Mouse (Mus musculus) lung, postnatal 0 days (tissue): Measurements from ENCODE around the gene Map4k5. TPM values are rescaled to one million over a fixed set of nuclear protein-coding genes. Genes with fewer than 3 reads are reported as not detected.
A peak's percentile ranks its signal among the peaks of the same experiment; 100 is the strongest.

ENCODE experiments used
- ATAC-seq: fragments of 200-750 bp; cut with Nextera tagmentation; 2 replicates; pipeline ENCODE4 v1.8.0; 2017; ENCODE audit warnings: moderate library complexity
- DNase-seq: peaks from one replicate; pipeline ENCODE4 v3.0.0-alpha.2; 2016; ENCODE audit warnings: low spot score
- H3K27ac ChIP-seq: fragments of 300-500 bp; sonication (generic); 2 replicates; pipeline ENCODE4 v1.5.1; 2014; ENCODE audit warnings: antibody characterized with exemption, mild to moderate bottlenecking, low read length, mixed read lengths
- H3K27me3 ChIP-seq: fragments of 300-500 bp; sonication (generic); replicated peaks from 2 replicates; pipeline ENCODE4 v1.6.1; 2014; ENCODE audit warnings: low read length, mixed read lengths; ENCODE audit not compliant: insufficient read depth
- H3K36me3 ChIP-seq: fragments of 300-500 bp; sonication (generic); 2 replicates; pipeline ENCODE4 v1.6.1; 2014; ENCODE audit warnings: low read length, mixed read lengths; ENCODE audit not compliant: insufficient read depth
- H3K4me1 ChIP-seq: fragments of 300-500 bp; sonication (generic); 2 replicates; pipeline ENCODE4 v1.6.1; 2014; ENCODE audit warnings: antibody characterized with exemption, low read depth, low read length, mixed read lengths; ENCODE audit not compliant: insufficient read depth
- H3K4me2 ChIP-seq: fragments of 300-500 bp; sonication (generic); replicated peaks from 2 replicates; pipeline ENCODE4 v1.6.1; 2014; ENCODE audit warnings: low read depth, mild to moderate bottlenecking, low read length, moderate library complexity, mixed read lengths
- H3K4me3 ChIP-seq: fragments of 300-500 bp; sonication (generic); 2 replicates; pipeline ENCODE4 v1.5.1; 2014; ENCODE audit warnings: low read depth, low read length
- H3K9ac ChIP-seq: fragments of 300-500 bp; sonication (generic); replicated peaks from 2 replicates; pipeline ENCODE4 v1.6.1; 2014; ENCODE audit warnings: low read depth, mild to moderate bottlenecking
- H3K9me3 ChIP-seq: fragments of 300-500 bp; sonication (generic); 2 replicates; pipeline ENCODE4 v1.6.1; 2016; ENCODE audit warnings: low read length, mixed read lengths
- CTCF ChIP-seq: IDR thresholded peaks from 2 replicates; pipeline ENCODE4 v1.5.1; 2016; ENCODE audit warnings: antibody characterized with exemption, mild to moderate bottlenecking
- EP300 ChIP-seq: IDR thresholded peaks from 2 replicates; pipeline ENCODE4 v1.6.1; 2016; ENCODE audit warnings: antibody characterized with exemption, mild to moderate bottlenecking, control low read depth
- WGBS: fragments of 180-500 bp; shearing (Covaris S2); extraction: QIAGEN DNeasy Blood & Tissue Kit; methylation state at CpG from one replicate; pipeline ENCODE4 v1.1.7; 2014; 5-methylcytosine and 5-hydroxymethylcytosine counted together
- polyA plus RNA-seq: library from polyadenylated mRNA; unstranded; fragments of >200 nt; fragmentation: Nextera tagmentation; extraction: Ambion mirVana; gene quantifications from 2 replicates; pipeline ENCODE4 v1.2.1, GENCODE M21; 2015

Gene Map4k5
- polyA plus RNA-seq, 1 experiment from 2014 or later, result 20.6 TPM

GRCm38 (mm10) chr12:69838376-69838775 lies 54.6 kb downstream of the Map4k5 start:
- H3K4me3 ChIP-seq, result no peak overlapping the region
- DNase-seq (no peak), ATAC-seq (no peak)
- no peak overlapping the region for H3K27ac ChIP-seq
- whole genome bisulfite sequencing, result 74% methylated on average over 11 of the region's 11 CpGs
- H3K4me2 ChIP-seq, result no peak overlapping the region
- TF ChIP-seq CTCF (no peak), EP300 (no peak)
- H3K9ac ChIP-seq, result no peak overlapping the region
- H3K36me3 ChIP-seq, result peaks cover 33% of the 10 kb centered on the region
- no peaks in the 10 kb centered on the region for H3K4me1 ChIP-seq
- H3K27me3 ChIP-seq, result no peaks in the 10 kb centered on the region
- H3K9me3 ChIP-seq, result no peaks in the 10 kb centered on the region

GRCm38 (mm10) chr12:69833982-69834604 lies 58.9 kb downstream of the Map4k5 start:
- H3K4me2 ChIP-seq, result no peak overlapping the region
- H3K27me3 ChIP-seq, result no peaks in the 10 kb centered on the region
- TF ChIP-seq CTCF (no peak), EP300 (no peak)
- WGBS, result 88% methylated on average over 12 of the region's 12 CpGs
- H3K36me3 ChIP-seq, result peaks cover 23% of the 10 kb centered on the region; the same call in 1 of the 2 replicates
- no peak overlapping the region for H3K9ac ChIP-seq
- no peak overlapping the region for H3K4me3 ChIP-seq
- H3K4me1 ChIP-seq, result no peaks in the 10 kb centered on the region
- H3K27ac ChIP-seq, result no peak overlapping the region
- H3K9me3 ChIP-seq, result no peaks in the 10 kb centered on the region
- DNase-seq (no peak), ATAC-seq (no peak)

- H3K36me3 ChIP-seq, result peaks cover 25% of the 10 kb centered on the region
Measured at GRCm38 (mm10) chr12:69831239-69831910, 61.6 kb downstream of the Map4k5 start.

GRCm38 (mm10) chr12:69828214-69828613 lies 64.8 kb downstream of the Map4k5 start:
- 61% methylated on average over 2 of the region's 2 CpGs for WGBS
- no peak for DNase-seq
- no peak overlapping the region for H3K4me3 ChIP-seq
- H3K4me1 ChIP-seq, result no peaks in the 10 kb centered on the region
- peaks cover 32% of the 10 kb centered on the region for H3K36me3 ChIP-seq
- H3K4me2 ChIP-seq, result no peak overlapping the region
- no peaks in the 10 kb centered on the region for H3K9me3 ChIP-seq
- TF ChIP-seq EP300 (no peak), CTCF (no peak)
- no peak overlapping the region for H3K9ac ChIP-seq
- H3K27me3 ChIP-seq, result no peaks in the 10 kb centered on the region
- H3K27ac ChIP-seq, result no peak overlapping the region
- ATAC-seq, result no peak

More at GRCm38 (mm10) chr12:69831239-69831910, 61.6 kb downstream of the Map4k5 start:
- H3K9me3 ChIP-seq, result no peaks in the 10 kb centered on the region
- no peaks in the 10 kb centered on the region for H3K4me1 ChIP-seq
- no peak for TF ChIP-seq EP300
- TF ChIP-seq CTCF, result no peak
- WGBS, result 92% methylated on average over 9 of the region's 9 CpGs
- H3K9ac ChIP-seq, result no peak overlapping the region
- H3K27ac ChIP-seq, result no peak overlapping the region
- no peak overlapping the region for H3K4me3 ChIP-seq
- ATAC-seq (no peak), DNase-seq (no peak)
- H3K4me2 ChIP-seq, result no peak overlapping the region
- H3K27me3 ChIP-seq, result no peaks in the 10 kb centered on the region

- no peak overlapping the region for H3K27ac ChIP-seq
- no peak overlapping the region for H3K9ac ChIP-seq
- peaks cover 52% of the 10 kb centered on the region for H3K36me3 ChIP-seq
- no peak for TF ChIP-seq CTCF
- H3K4me1 ChIP-seq, result no peaks in the 10 kb centered on the region
- 73% methylated on average over 9 of the region's 9 CpGs for WGBS
- DNase-seq (peak; percentile 9), ATAC-seq (no peak)
- no peaks in the 10 kb centered on the region for H3K9me3 ChIP-seq
- no peak overlapping the region for H3K4me2 ChIP-seq
- H3K4me3 ChIP-seq, result no peak overlapping the region
- H3K27me3 ChIP-seq, result no peaks in the 10 kb centered on the region
Measured at GRCm38 (mm10) chr12:69824881-69825597, 68.0 kb downstream of the Map4k5 start.

- WGBS, result 11% methylated on average over 6 of the region's 6 CpGs
- peak; percentile 93 for ATAC-seq
- TF ChIP-seq CTCF (no peak), EP300 (no peak)
Measured at GRCm38 (mm10) chr12:69814272-69814671, 78.7 kb downstream of the Map4k5 start.

More at GRCm38 (mm10) chr12:69814272-69814671, 78.7 kb downstream of the Map4k5 start:
- H3K36me3 ChIP-seq, result peaks cover 21% of the 10 kb centered on the region; the same call in 1 of the 2 replicates
- H3K27me3 ChIP-seq, result no peaks in the 10 kb centered on the region
- peak overlapping the region; percentile 51 for H3K27ac ChIP-seq
- no peaks in the 10 kb centered on the region for H3K9me3 ChIP-seq
- peaks cover 5% of the 10 kb centered on the region; the same call in 1 of the 2 replicates for H3K4me1 ChIP-seq
- no peak overlapping the region for H3K9ac ChIP-seq
- peak; percentile 90 for DNase-seq
- H3K4me2 ChIP-seq, result no peak overlapping the region
- H3K4me3 ChIP-seq, result no peak overlapping the region
